Mouse (Mus musculus) heart, embryonic 13.5 days (tissue): Measurements from ENCODE around the gene Slc15a2. TPM values are rescaled to one million over a fixed set of nuclear protein-coding genes. Genes with fewer than 3 reads are reported as not detected.
A peak's percentile ranks its signal among the peaks of the same experiment; 100 is the strongest.

Experiments used
- ATAC-seq: fragments of 200-750 bp; cut with Nextera tagmentation; 2 replicates; pipeline ENCODE4 v1.8.0; 2017; ENCODE audit warnings: moderate TSS enrichment; ENCODE audit not compliant: insufficient number of reproducible peaks, low FRiP score, low TSS enrichment; ENCODE audit errors: extremely low read depth
- H3K27ac ChIP-seq: fragments of 300-500 bp; sonication (generic); replicated peaks from 2 replicates; pipeline ENCODE4 v1.5.1; 2015; ENCODE audit warnings: moderate library complexity, mild to moderate bottlenecking, inconsistent platforms
- H3K27me3 ChIP-seq: fragments of 300-500 bp; sonication (generic); replicated peaks from 2 replicates; pipeline ENCODE4 v1.6.1; 2015; ENCODE audit warnings: mild to moderate bottlenecking, inconsistent platforms
- H3K36me3 ChIP-seq: fragments of 300-500 bp; sonication (generic); 2 replicates; pipeline ENCODE4 v1.6.1; 2015; ENCODE audit warnings: mild to moderate bottlenecking, inconsistent platforms
- H3K4me1 ChIP-seq: fragments of 300-500 bp; sonication (generic); 2 replicates; pipeline ENCODE4 v1.6.1; 2015; ENCODE audit warnings: inconsistent platforms
- H3K4me2 ChIP-seq: fragments of 300-500 bp; sonication (generic); 2 replicates; pipeline ENCODE4 v1.6.1; 2015; ENCODE audit warnings: inconsistent platforms, mild to moderate bottlenecking, moderate library complexity
- H3K4me3 ChIP-seq: fragments of 300-500 bp; sonication (generic); 2 replicates; pipeline ENCODE4 v1.5.1; 2015; ENCODE audit warnings: moderate library complexity, mild to moderate bottlenecking, inconsistent platforms
- H3K9ac ChIP-seq: fragments of 300-500 bp; sonication (generic); 2 replicates; pipeline ENCODE4 v1.6.1; 2015; ENCODE audit warnings: inconsistent platforms, mild to moderate bottlenecking, moderate library complexity
- H3K9me3 ChIP-seq: fragments of 300-500 bp; sonication (generic); 2 replicates; pipeline ENCODE4 v1.6.1; 2016; ENCODE audit warnings: inconsistent platforms
- WGBS: fragments of 180-500 bp; shearing (Covaris S2); methylation state at CpG from one replicate; pipeline ENCODE4 v1.1.7; 2015; ENCODE audit warnings: mixed read lengths; 5-methylcytosine and 5-hydroxymethylcytosine counted together
- polyA plus RNA-seq: library from polyadenylated mRNA; unstranded; fragments of >200 nt; fragmentation: Nextera tagmentation; extraction: Ambion mirVana; gene quantifications from 2 replicates; pipeline ENCODE4 v1.2.1, GENCODE M21; 2015

The Slc15a2 gene
- polyA plus RNA-seq, 1 experiment from 2014 or later: 2.0 TPM

GRCm38 (mm10) chr16:36802361-36802760 is 17.6 kb upstream of the Slc15a2 start:
- 79% methylated on average over 3 of the region's 3 CpGs for WGBS

DNA sequence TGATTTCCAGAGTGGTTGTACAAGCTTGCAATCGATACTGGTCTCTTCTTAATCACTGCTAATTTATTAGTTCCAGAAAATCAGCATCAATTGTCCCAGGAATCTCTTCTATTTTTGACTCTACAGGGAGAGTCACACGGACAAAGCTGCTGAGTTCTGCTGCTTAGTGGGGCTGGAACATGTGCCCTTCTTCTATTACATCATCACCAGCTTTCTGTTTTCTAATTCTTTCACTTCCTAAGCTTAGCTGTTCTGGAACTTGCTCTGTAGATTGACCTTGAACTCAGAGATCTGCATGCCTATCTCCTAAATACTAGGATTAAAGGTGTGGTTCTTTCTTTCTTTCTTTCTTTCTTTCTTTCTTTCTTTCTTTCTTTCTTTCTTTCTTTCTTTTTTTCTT is 13.6 kb upstream of the Slc15a2 start:
- H3K27me3 ChIP-seq: no peaks in the 10 kb centered on the region
- no peaks in the 10 kb centered on the region for H3K9me3 ChIP-seq
- H3K36me3 ChIP-seq: no peaks in the 10 kb centered on the region
- ATAC-seq: no peak
- H3K9ac ChIP-seq: no peak overlapping the region
- 63% methylated on average over 2 of the region's 2 CpGs for WGBS
- H3K4me1 ChIP-seq: no peaks in the 10 kb centered on the region
- no peak overlapping the region for H3K27ac ChIP-seq
- H3K4me3 ChIP-seq: no peak overlapping the region
- no peak overlapping the region for H3K4me2 ChIP-seq

More at GRCm38 (mm10) chr16:36802361-36802760, 17.6 kb upstream of the Slc15a2 start:
- no peak for ATAC-seq
- Histone ChIP-seq H3K4me3 (no peak overlapping the region), H3K27me3 (no peaks in the 10 kb centered on the region), H3K4me1 (no peaks in the 10 kb centered on the region), H3K36me3 (no peaks in the 10 kb centered on the region), H3K9ac (no peak overlapping the region), H3K9me3 (no peaks in the 10 kb centered on the region), H3K4me2 (no peak overlapping the region), H3K27ac (no peak overlapping the region)

- no peak overlapping the region for H3K4me2 ChIP-seq
- H3K27me3 ChIP-seq: no peaks in the 10 kb centered on the region
- no peak overlapping the region for H3K4me3 ChIP-seq
- WGBS: 64% methylated on average over 2 of the region's 2 CpGs
- H3K9ac ChIP-seq: no peak overlapping the region
- no peak for ATAC-seq
- H3K27ac ChIP-seq: no peak overlapping the region
- H3K4me1 ChIP-seq: no peaks in the 10 kb centered on the region
- H3K9me3 ChIP-seq: no peaks in the 10 kb centered on the region
- H3K36me3 ChIP-seq: no peaks in the 10 kb centered on the region
Observed at GRCm38 (mm10) chr16:36794976-36795375, 10.2 kb upstream of the Slc15a2 start.

DNA sequence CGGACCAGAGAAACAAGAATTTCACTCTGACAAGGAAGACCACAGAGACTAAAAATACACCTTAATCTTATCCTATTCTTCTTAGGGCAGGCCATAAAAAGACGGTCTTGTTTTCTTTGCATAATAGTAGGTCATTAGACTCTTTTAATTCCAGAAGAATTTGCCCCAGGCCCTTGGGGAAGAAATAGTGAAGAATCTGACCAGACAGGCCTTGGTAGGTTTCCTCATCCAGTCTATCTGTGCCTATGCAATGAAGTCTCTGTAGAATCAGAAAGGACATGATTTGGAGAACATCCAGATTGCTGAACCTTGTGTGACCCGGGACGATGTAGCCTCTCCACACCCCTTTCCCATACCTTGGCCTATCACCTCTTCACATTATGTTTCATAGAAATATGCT is 5.4 kb upstream of the Slc15a2 start:
- H3K36me3 ChIP-seq: no peaks in the 10 kb centered on the region
- WGBS: 72% methylated on average over 4 of the region's 4 CpGs
- no peaks in the 10 kb centered on the region for H3K4me1 ChIP-seq
- H3K27ac ChIP-seq: no peak overlapping the region
- no peak for ATAC-seq
- H3K9me3 ChIP-seq: no peaks in the 10 kb centered on the region
- no peak overlapping the region for H3K4me2 ChIP-seq
- no peak overlapping the region for H3K4me3 ChIP-seq
- no peaks in the 10 kb centered on the region for H3K27me3 ChIP-seq
- H3K9ac ChIP-seq: no peak overlapping the region

DNA sequence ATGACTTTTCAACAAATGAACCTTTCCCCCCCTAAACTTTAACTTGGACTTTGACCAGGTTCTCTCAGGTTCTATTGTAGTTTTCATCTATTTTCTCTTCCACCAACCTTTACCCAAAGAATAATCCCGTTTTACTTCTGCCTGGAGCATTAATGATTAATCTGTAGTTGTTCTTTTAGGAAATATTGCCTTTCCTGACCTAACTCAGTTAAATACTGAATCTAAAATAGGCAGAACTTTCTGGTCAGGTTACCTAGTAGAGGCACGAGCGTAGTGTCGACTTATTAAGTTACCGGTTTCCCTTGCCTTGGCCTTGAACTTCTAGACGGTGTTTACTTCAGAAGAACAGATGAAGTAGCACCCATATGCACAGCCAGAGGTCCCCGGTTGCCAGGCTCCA is 1.7 kb upstream of the Slc15a2 start:
- H3K9ac ChIP-seq: no peak overlapping the region
- no peak for ATAC-seq
- no peaks in the 10 kb centered on the region for H3K27me3 ChIP-seq
- no peak overlapping the region for H3K4me3 ChIP-seq
- 0 out of 2 replicates have a peak, but pooled peaks cover 3% of the 10 kb centered on the region for H3K4me1 ChIP-seq
- H3K9me3 ChIP-seq: no peaks in the 10 kb centered on the region
- H3K4me2 ChIP-seq: no peak overlapping the region
- no peaks in the 10 kb centered on the region for H3K36me3 ChIP-seq
- no peak overlapping the region for H3K27ac ChIP-seq
- 82% methylated on average over 7 of the region's 7 CpGs for WGBS

- WGBS: 86% methylated on average over 2 of the region's 2 CpGs
- Histone ChIP-seq H3K4me2 (peak overlapping the region; percentile 25), H3K4me1 (0 out of 2 replicates have a peak, but pooled peaks cover 3% of the 10 kb centered on the region), H3K27me3 (no peaks in the 10 kb centered on the region), H3K4me3 (peak overlapping the region; percentile 1; the same call in 1 of the 2 replicates), H3K9me3 (no peaks in the 10 kb centered on the region), H3K9ac (no peak overlapping the region), H3K27ac (no peak overlapping the region), H3K36me3 (no peaks in the 10 kb centered on the region)
- no peak for ATAC-seq
Observed at GRCm38 (mm10) chr16:36784146-36784545, 616 bp downstream of the Slc15a2 start.

- no peak for ATAC-seq
- H3K4me2 ChIP-seq: no peak overlapping the region
- no peaks in the 10 kb centered on the region for H3K4me1 ChIP-seq
- WGBS: 83% methylated on average over 6 of the region's 6 CpGs
- H3K27ac ChIP-seq: no peak overlapping the region
- H3K27me3 ChIP-seq: no peaks in the 10 kb centered on the region
- no peaks in the 10 kb centered on the region for H3K9me3 ChIP-seq
- no peak overlapping the region for H3K4me3 ChIP-seq
- no peaks in the 10 kb centered on the region for H3K36me3 ChIP-seq
- no peak overlapping the region for H3K9ac ChIP-seq
Observed at GRCm38 (mm10) chr16:36775658-36776057, 9.1 kb downstream of the Slc15a2 start.

DNA sequence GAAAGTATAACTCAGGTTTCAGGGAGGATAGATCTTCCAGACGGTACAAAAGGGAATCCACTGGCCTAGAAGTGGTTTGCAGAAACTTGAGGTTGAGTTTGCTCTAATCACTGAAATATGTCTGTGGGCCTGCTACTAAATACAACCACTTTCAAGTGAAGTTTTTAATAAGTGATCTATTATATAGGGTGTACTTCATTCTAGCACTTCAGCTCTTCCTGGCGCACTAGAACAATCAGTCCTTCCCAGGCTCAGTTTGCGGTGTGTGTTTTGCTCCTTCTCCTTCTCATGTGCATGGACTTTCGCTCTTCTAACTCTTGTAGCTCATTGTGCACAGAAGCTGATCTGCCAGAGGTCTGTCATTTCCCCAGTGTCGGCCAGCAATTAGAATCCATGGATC is 11.8 kb downstream of the Slc15a2 start:
- Histone ChIP-seq H3K9ac (no peak overlapping the region), H3K27ac (no peak overlapping the region), H3K4me3 (no peak overlapping the region), H3K4me1 (no peaks in the 10 kb centered on the region), H3K4me2 (no peak overlapping the region), H3K36me3 (no peaks in the 10 kb centered on the region), H3K9me3 (no peaks in the 10 kb centered on the region), H3K27me3 (no peaks in the 10 kb centered on the region)
- WGBS: 86% methylated on average over 5 of the region's 5 CpGs
- ATAC-seq: no peak

- Histone ChIP-seq H3K27me3 (no peaks in the 10 kb centered on the region), H3K27ac (no peak overlapping the region), H3K4me2 (no peak overlapping the region), H3K9me3 (no peaks in the 10 kb centered on the region), H3K9ac (no peak overlapping the region), H3K36me3 (no peaks in the 10 kb centered on the region), H3K4me3 (no peak overlapping the region), H3K4me1 (no peaks in the 10 kb centered on the region)
- 82% methylated on average over 3 of the region's 3 CpGs for WGBS
- ATAC-seq: no peak
Observed at GRCm38 (mm10) chr16:36771703-36772102, 13.1 kb downstream of the Slc15a2 start.

GRCm38 (mm10) chr16:36771244-36771643 is 13.5 kb downstream of the Slc15a2 start:
- no peak for ATAC-seq
- Histone ChIP-seq H3K9me3 (no peaks in the 10 kb centered on the region), H3K4me3 (no peak overlapping the region), H3K4me1 (no peaks in the 10 kb centered on the region), H3K27ac (no peak overlapping the region), H3K36me3 (no peaks in the 10 kb centered on the region), H3K27me3 (no peaks in the 10 kb centered on the region), H3K9ac (no peak overlapping the region), H3K4me2 (no peak overlapping the region)
- WGBS: 70% methylated on average over 2 of the region's 2 CpGs

- Histone ChIP-seq H3K36me3 (no peaks in the 10 kb centered on the region), H3K27ac (no peak overlapping the region), H3K4me1 (no peaks in the 10 kb centered on the region), H3K4me2 (no peak overlapping the region), H3K9ac (no peak overlapping the region), H3K9me3 (no peaks in the 10 kb centered on the region), H3K4me3 (no peak overlapping the region), H3K27me3 (no peaks in the 10 kb centered on the region)
- ATAC-seq: no peak; the same call in 1 of the 2 replicates
- 71% methylated on average over 4 of the region's 4 CpGs for WGBS
Observed at GRCm38 (mm10) chr16:36770830-36771229, 13.9 kb downstream of the Slc15a2 start.

DNA sequence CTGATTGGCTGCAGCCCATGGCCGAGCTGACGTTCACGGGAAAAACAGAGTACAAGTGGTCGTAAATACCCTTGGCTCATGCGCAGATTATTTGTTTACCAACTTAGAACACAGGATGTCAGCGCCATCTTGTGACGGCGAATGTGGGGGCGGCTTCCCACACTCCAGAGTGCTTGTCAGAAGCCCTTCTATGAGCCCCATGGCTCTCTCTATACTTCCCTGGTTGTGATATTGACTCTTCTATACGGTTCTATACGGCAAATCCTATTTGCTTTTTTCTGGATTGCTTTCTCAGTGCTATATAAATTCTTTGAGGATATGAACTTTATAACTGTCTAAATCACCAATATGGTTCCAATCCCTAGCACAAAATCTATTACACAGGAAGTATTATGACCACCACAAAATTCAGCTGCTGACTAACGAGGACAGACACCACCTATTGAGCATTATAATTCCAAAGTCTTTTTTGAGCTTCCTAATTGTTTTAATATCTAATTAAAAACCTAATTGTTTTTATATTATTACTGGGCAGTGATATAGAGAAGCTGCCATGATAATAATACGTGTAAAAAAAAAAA is 14.5 kb downstream of the Slc15a2 start:
- no peak overlapping the region for H3K27ac ChIP-seq
- H3K4me2 ChIP-seq: no peak overlapping the region
- no peak overlapping the region for H3K4me3 ChIP-seq
- WGBS: 55% methylated on average over 9 of the region's 13 CpGs
- H3K9ac ChIP-seq: no peak overlapping the region
- no peaks in the 10 kb centered on the region for H3K36me3 ChIP-seq
- H3K27me3 ChIP-seq: no peaks in the 10 kb centered on the region
- H3K9me3 ChIP-seq: no peaks in the 10 kb centered on the region
- H3K4me1 ChIP-seq: no peaks in the 10 kb centered on the region
- no peak for ATAC-seq
